Mouse (Mus musculus): Measurements from ENCODE around the gene Cmss1.

- TF ChIP-seq GATA1 (IDR thresholded peaks at IDR 0.05; ENCODE audit: borderline replicate concordance, low read length) (no peak), FLI1 (IDR thresholded peaks at IDR 0.05; ENCODE audit: low read length) (no peak)
Measured at GRCm38 (mm10) chr16:57366141-57366540, 240.5 kb downstream of the Cmss1 start.

Measured in megakaryocyte, embryonic 14.5 days (primary cell).